Mouse (Mus musculus): Measurements from ENCODE around the gene Snca. TPM values are rescaled to one million over a fixed set of nuclear protein-coding genes. Genes with fewer than 3 reads are reported as not detected.

Gene Snca
- polyA plus RNA-seq, 1 experiment from 2014 or later: 51.6 TPM

DNA sequence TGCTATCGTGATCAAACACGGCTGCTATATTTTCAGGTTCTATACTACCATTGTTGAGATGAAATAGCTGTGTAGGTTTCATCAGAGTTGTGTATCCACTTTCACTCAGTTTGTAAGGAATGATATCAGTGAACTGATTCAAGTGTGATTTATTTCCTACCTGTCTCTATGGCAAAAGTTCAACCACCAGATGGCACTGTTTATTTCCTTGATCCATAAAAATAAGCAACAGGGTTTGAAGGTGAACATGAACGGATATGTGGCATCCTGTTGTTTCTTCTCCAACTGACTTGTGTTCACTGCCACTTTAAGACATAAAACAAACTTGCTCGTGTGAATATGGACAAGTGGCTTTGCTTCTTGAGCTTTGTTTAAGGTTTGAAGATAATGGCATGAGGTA is 147.4 kb downstream of the Snca start:
- Histone ChIP-seq H3K27me3 (replicated peaks; ENCODE audit: control insufficient read depth, insufficient read depth, low read length) (no peaks in the 10 kb centered on the region), H3K36me3 (ENCODE audit: control insufficient read depth, insufficient read depth, low read length) (no peaks in the 10 kb centered on the region), H3K4me2 (ENCODE audit: low read depth, low read length) (no peak overlapping the region), H3K27ac (replicated peaks; ENCODE audit: low read depth, low read length) (no peak overlapping the region), H3K9ac (ENCODE audit: low read depth, low read length) (no peak overlapping the region), H3K4me3 (ENCODE audit: low read depth, low read length) (no peak overlapping the region), H3K9me3 (ENCODE audit: control insufficient read depth, low read length) (no peaks in the 10 kb centered on the region), H3K4me1 (ENCODE audit: control insufficient read depth, insufficient read depth, low read length) (no peaks in the 10 kb centered on the region)
- no peak for ATAC-seq (ENCODE audit: low read depth)
- DNase-seq (ENCODE audit: low spot score): peak; percentile 74
- 40% methylated on average over 4 of the region's 4 CpGs for WGBS

Other genes with a start within 250 kb of the Snca start
- 9.9 and 10.0 TPM in 2 replicates for gene Mmrn1, start 95.1 kb upstream of the Snca start, polyA plus RNA-seq (2014; fragmentation: Nextera tagmentation; extraction: Ambion mirVana)

Data from embryonic facial prominence, embryonic 14.5 days (tissue).